Mouse (Mus musculus): ENCODE results near the gene Plcl2.
A peak's percentile ranks its signal among the peaks of the same experiment; 100 is the strongest.

The Plcl2 gene

GRCm38 (mm10) chr17:50509251-50510104 is at the start of gene Plcl2:
Plcl2 (plus strand) TSS chr17:50509403.
- peak; percentile 75 for DNase-seq

DNA sequence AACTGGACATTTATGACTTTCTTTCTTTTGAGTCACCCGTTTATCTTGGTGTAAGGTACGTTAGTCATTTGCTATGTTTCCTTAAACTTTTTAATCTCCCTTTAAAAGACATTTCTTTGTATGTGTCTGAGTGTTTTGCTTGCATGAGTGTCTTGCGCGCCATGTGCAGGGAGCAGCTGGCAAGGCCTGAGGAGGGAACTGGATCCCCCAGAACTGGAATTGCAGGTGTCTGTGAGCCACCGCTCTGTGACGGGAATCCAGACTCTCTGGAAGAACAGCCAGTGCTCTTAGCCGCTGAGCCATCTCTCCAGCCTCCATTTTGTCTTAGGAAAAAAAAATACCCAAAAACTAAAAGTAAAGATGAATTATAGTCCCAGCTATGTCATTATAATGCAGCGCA is 48.9 kb upstream of the Plcl2 start:
- DNase-seq: no peak

DNA sequence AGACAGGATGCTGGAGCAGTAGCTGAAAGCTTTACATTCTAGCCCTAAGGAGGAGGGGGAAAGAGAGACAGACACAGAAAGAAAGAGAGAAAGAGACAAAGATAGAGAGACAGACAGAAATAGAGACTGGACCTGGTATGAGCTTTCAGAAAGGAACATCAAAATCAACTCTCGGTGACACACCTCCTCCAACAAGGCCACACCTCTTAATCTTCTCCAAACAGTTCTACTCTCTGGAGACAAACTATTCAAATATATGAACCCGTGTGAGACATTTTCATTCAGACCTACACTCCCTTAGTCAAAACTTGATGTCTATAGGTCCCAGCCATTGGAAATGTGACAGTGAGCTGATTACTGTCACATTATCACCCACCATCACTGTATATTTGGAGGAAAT is 41.8 kb upstream of the Plcl2 start:
- DNase-seq: no peak

- DNase-seq: no peak
Measured at GRCm38 (mm10) chr17:50469126-50469525, 40.1 kb upstream of the Plcl2 start.

- peak; percentile 23 for DNase-seq
Measured at GRCm38 (mm10) chr17:50469543-50470431, 39.4 kb upstream of the Plcl2 start.

DNA sequence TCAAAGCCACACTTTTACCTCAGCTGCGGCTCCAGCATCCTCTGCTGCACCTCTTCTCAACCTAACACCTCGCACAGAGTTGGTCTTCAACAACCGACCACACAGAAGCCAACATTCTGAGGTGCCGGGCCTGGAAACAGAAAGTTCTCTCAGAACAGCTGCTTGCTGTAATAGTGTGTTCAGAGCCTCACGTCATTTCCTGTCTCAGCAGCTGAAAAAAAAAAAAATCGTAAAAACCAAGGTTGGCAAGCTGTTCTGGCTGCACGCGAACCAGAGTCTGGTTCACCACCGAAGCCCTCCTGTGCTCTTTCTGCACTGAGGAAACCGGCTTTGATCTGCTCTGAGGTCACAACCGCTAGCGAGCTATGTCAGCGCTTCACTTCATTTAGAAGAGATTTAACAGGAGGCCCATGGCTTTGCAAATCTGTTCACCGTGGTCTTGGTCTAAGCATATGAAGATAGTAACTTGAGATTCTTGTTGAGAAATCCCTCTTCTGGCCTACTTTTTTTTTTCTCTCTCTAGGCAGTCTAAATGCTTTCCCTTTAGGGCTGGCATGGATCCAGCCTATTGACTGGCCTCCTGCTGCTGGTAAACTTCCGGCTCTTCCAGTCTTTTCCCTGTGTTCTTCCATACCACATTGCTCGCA is 38.6 kb upstream of the Plcl2 start:
- peak; percentile 17 for DNase-seq

GRCm38 (mm10) chr17:50471230-50471629 is 38.0 kb upstream of the Plcl2 start:
- DNase-seq: no peak

GRCm38 (mm10) chr17:50477277-50477676 is 31.9 kb upstream of the Plcl2 start:
- no peak for DNase-seq

DNA sequence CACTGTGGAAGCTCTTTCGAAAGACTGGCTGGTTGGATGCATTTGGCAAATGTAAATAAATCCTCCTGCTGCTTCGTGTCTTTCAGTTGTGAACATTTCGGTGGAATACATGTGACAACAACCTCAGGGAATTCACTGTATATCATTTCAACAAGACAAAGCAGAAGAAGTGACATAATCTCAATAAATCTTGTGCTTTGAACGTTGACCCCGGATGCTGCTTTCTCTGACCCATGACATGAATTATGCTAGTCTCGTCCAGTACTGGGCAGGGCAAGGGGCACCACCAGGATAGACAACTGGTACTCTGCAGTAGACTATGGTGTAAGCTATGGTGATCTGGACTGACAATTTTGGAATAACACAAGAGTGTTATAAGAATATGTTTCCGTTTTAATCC is 28.3 kb upstream of the Plcl2 start:
- DNase-seq: no peak

DNA sequence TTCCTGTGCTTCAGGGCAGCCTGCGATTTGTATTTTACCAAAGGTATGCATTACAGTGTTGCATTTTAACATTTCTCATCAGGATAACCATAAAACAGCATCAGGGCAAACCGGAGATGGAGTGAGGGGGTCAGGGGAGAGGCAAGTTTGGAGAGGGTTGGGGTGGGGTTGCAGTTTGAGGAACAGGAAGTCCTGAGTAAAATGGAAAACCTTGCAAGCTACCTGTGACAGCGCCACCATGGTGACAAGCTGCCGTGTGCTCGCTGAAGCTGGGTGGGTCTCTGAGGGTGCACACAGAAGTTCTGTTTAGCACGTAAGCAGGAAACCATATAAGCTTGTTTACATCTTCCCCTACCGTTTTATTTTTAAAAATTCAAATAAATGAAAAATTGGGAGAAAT is 25.5 kb upstream of the Plcl2 start:
- no peak for DNase-seq

- DNase-seq: no peak
Measured at GRCm38 (mm10) chr17:50484981-50485380, 24.2 kb upstream of the Plcl2 start.

- DNase-seq: no peak
Measured at GRCm38 (mm10) chr17:50487058-50487618, 22.1 kb upstream of the Plcl2 start.

DNA sequence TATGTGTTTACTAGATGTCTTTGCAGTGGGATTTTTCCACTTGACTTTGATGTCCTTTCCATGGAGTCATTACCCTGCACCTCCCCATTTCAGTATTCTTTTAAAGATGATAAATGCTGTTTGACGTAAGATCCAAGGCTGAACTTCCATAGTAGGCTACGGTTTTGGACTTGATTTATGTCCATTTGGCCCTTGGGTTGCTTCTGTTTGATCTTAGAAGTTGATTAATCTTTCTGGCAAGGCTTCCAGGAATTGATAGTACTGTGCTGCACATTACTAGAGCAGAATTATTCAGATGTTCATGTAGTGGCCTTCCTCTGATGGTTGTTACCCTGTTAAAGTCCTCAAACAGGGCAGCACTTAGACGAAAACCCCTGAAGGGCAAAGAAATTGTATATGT is 21.5 kb upstream of the Plcl2 start:
- no peak for DNase-seq

GRCm38 (mm10) chr17:50488406-50488805 is 20.8 kb upstream of the Plcl2 start:
- no peak for DNase-seq

GRCm38 (mm10) chr17:50488895-50489294 is 20.3 kb upstream of the Plcl2 start:
- no peak for DNase-seq

DNA sequence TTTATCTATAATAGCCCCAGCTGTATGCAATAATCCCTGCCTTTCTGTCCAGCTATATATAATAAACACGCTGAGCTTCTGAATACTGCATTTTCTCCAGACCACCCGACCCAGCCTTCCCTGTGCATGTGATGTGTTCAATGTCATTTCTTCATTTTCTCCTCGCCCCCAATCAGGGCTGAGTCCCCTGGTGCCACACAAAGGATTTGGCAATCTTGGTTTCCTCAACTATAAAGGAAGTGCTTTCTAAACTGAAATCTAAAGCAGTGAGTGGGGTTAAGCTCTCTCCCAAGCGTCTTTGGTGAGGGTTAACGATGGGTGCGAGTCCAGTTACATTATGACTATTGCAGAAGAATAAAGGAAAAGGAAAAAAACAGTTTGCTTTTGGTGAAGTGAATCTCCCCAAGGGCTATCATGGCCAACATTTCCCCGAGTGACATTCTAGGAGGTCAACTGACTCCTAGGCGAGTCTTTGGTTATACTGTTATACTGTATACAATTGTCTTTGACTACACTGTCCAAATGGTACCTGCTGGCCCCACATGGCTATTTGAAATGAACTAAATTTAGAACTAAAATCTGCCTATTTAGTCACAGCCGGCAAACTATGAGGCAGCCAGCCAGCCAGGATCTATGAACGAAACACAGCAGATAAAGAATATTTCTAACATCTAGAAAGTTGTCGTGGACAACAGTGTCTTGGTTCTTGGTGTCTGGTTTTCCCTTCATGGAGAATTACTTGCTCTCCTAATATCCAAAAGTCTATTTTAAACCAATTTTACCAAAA is 18.4 kb upstream of the Plcl2 start:
- no peak for DNase-seq

GRCm38 (mm10) chr17:50491496-50491895 is 17.7 kb upstream of the Plcl2 start:
- no peak for DNase-seq

DNA sequence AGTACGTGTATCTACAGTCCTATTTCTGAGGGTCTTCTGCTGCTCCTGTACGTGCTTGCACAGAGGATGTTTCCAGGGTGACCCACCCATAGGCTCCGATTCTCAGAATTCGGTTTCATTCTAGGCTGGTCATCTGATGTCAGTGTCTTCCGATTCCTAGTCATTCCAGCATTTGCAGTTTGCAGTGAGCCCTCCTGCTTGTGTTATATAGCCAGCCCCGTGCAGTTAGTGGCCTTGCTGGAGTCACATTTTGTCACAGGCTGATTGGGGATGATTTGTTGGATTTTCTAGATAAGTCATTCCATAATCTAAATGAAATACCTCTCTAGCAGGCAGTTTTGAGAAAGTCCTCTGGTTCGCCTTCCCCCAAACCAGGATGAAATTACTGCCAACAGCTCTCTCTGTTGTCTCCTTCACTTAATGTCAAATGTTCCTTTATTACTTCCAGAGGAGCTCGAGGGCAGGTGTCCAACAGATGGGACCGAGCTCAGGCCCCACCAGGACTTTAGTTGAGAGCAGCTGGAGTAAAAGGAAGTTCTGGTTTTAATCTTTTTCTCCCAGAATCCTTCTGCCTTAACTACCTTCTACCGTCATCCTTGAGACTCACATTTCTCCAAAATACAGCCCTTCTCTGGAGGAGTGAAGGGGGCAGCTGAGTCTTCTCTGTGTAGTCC is 13.8 kb upstream of the Plcl2 start:
- no peak for DNase-seq

- DNase-seq: no peak
Measured at GRCm38 (mm10) chr17:50498062-50498697, 11.0 kb upstream of the Plcl2 start.

DNA sequence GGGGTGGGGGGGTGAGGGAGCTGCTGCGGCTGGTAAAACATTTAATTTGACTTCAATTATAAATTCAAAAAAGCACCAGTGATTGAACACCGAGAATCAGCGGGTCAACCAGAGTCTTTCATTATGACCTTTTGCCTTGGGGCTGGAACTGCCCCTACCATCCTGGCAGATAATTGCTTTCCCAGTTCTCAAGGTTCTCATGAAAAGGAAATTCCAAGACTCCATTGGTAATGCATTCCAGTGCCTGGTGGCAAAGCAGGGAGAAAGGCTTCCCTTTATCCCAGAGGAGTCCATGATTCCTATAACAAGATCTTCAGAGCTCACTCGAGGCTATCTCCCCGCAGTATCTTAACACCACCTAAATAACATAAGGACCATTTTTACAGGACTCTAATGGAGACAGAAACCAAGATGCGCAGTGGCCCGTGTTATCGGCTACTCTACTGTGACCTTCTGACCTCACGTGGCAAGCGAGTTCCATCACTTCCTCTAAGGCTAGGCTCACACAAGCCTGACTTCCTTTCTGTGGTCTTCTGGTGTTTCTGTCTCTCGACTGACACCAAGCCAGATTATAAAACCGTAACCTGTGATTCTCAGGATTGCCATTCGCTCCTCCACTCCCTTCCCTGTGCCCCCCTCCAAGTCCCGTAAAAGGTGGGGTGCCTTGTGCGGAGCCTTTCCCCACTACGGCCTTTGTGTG is 10.0 kb upstream of the Plcl2 start:
- DNase-seq: no peak

Measured in right cerebral cortex, postnatal 25 days (tissue).